Mouse (Mus musculus): Measurements from ENCODE around the gene Slc35a1.

The Slc35a1 gene

GRCm38 (mm10) chr4:34644779-34645178 is 42.5 kb downstream of the Slc35a1 start:
- no peak for DNase-seq (ENCODE audit: low spot score)

GRCm38 (mm10) chr4:34640731-34641130 is 46.5 kb downstream of the Slc35a1 start:
- DNase-seq (ENCODE audit: low spot score): no peak

GRCm38 (mm10) chr4:34639745-34640364 is 47.4 kb downstream of the Slc35a1 start:
- no peak for DNase-seq (ENCODE audit: low spot score)

- no peak for DNase-seq (ENCODE audit: low spot score)
Measured at GRCm38 (mm10) chr4:34637851-34638250, 49.4 kb downstream of the Slc35a1 start.

- no peak for DNase-seq (ENCODE audit: low spot score)
Measured at GRCm38 (mm10) chr4:34637386-34637785, 49.9 kb downstream of the Slc35a1 start.

GRCm38 (mm10) chr4:34636036-34636435 is 51.2 kb downstream of the Slc35a1 start:
- no peak for DNase-seq (ENCODE audit: low spot score)

- no peak for DNase-seq (ENCODE audit: low spot score)
Measured at GRCm38 (mm10) chr4:34634129-34634528, 53.1 kb downstream of the Slc35a1 start.

GRCm38 (mm10) chr4:34629956-34630355 is 57.3 kb downstream of the Slc35a1 start:
- DNase-seq (ENCODE audit: low spot score): no peak

- DNase-seq (ENCODE audit: low spot score): no peak
Measured at GRCm38 (mm10) chr4:34626401-34626800, 60.8 kb downstream of the Slc35a1 start.

GRCm38 (mm10) chr4:34625556-34625955 is 61.7 kb downstream of the Slc35a1 start:
- DNase-seq (ENCODE audit: low spot score): no peak

GRCm38 (mm10) chr4:34616146-34616545 is 71.1 kb downstream of the Slc35a1 start:
- DNase-seq (ENCODE audit: low spot score): no peak

GRCm38 (mm10) chr4:34615303-34615702 is 71.9 kb downstream of the Slc35a1 start:
- no peak for DNase-seq (ENCODE audit: low spot score)

GRCm38 (mm10) chr4:34614630-34615094 is 72.6 kb downstream of the Slc35a1 start, which contains the start of the genes Orc3 and Rars2:
TSS of gene Orc3 (minus strand) at chr4:34614944.
TSS of gene Rars2 (plus strand) at chr4:34614957.
- peak; percentile 91 for DNase-seq (ENCODE audit: low spot score)

GRCm38 (mm10) chr4:34613571-34614145 is 73.6 kb downstream of the Slc35a1 start:
- DNase-seq (ENCODE audit: low spot score): no peak
